Mouse (Mus musculus): ENCODE data around the gene Hccs.

DNA sequence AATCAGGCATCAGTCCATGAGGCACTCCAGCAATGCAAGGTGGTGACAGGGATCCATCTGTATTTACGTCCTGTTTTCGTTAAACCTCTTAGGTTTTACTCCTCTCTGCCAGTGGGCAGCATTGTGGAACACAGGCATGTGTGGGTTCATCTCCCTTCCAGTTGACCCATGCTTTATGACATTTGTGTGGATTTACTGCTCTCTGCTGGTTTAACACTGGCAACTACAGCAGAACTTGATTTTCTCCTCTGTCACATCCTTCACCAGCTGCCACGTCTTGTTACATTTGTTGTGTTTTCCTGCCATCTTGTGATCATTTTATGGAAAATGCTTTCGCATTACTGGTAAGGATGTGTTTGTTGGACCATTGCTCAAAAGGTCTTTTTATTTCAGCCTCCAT lies 20.6 kb downstream of the Hccs start:
- TF ChIP-seq CTCF (IDR thresholded peaks at IDR 0.05; ENCODE audit: low read depth, low read length) = no peak
- TF ChIP-seq POLR2A (IDR thresholded peaks at IDR 0.05; ENCODE audit: borderline replicate concordance, low read depth, low read length) = no peak
